Mouse (Mus musculus): Measurements from ENCODE around the gene Bmp2k. TPM values are rescaled to one million over a fixed set of nuclear protein-coding genes. Genes with fewer than 3 reads are reported as not detected.

Bmp2k gene
- total and polyA plus RNA-seq, 3 experiments, result 7.9 to 9.1 (median 8.9) TPM

GRCm38 (mm10) chr5:97083701-97084100 lies 86.2 kb downstream of the Bmp2k start:
- H3K27ac ChIP-seq (ENCODE audit: insufficient read depth, low read depth), result no peak overlapping the region
- no peak for DNase-seq (ENCODE audit: extremely low read depth)
- in situ Hi-C loops (cut with MboI; ENCODE audit: low pct_ligation_motif_present, low pct_unique_long_range_greater_than_20kb, low sequenced_read_pairs), result no loop called here
- H3K36me3 ChIP-seq (replicated peaks in 1 of 2; ENCODE audit: control insufficient read depth in 1 of 2, insufficient read depth in 1 of 2, low read length in 1 of 2), result peaks cover 62 to 80% of the 10 kb centered on the region in 2 experiments
- H3K4me2 ChIP-seq (ENCODE audit: insufficient read depth, low read depth, poor library complexity, severe bottlenecking), result no peak overlapping the region
- dilution Hi-C loops (cut with MboI; ENCODE audit: extremely low pct_ligation_motif_present, extremely low pct_unique_long_range_greater_than_20kb, low sequenced_read_pairs), result no loop called here
- H3K9me3 ChIP-seq (replicated peaks; ENCODE audit: low read length), result no peaks in the 10 kb centered on the region
- no peaks in the 10 kb centered on the region for H3K4me1 ChIP-seq (ENCODE audit: control insufficient read depth in 1 of 2, insufficient read depth in 2 of 2)
- no peaks in the 10 kb centered on the region for H3K27me3 ChIP-seq (replicated peaks)
- H3K79me2 ChIP-seq (replicated peaks; ENCODE audit: control insufficient read depth, extremely low read depth, insufficient read depth, poor library complexity, severe bottlenecking), result no peaks in the 10 kb centered on the region
- TF ChIP-seq POLR2AphosphoS2 (IDR thresholded peaks at IDR 0.05; ENCODE audit: low read depth, low read length), result no peak
- no peak for TF ChIP-seq MAFK (IDR thresholded peaks at IDR 0.05; ENCODE audit: insufficient replicate concordance, low read length)
- TF ChIP-seq USF1 (IDR thresholded peaks at IDR 0.05; ENCODE audit: low read depth, low read length), result no peak
- TF ChIP-seq CHD1 (IDR thresholded peaks at IDR 0.05; ENCODE audit: low read depth, low read length), result no peak
- TF ChIP-seq HCFC1 (IDR thresholded peaks at IDR 0.05; ENCODE audit: low read depth, low read length), result no peak
- no peak for TF ChIP-seq RCOR1 (conservative IDR thresholded peaks at IDR 0.05; ENCODE audit: low read depth, low read length)
- no peak for TF ChIP-seq GABPA (IDR thresholded peaks at IDR 0.05; ENCODE audit: insufficient replicate concordance, low read depth, low read length)
- no peak for TF ChIP-seq UBTF (IDR thresholded peaks at IDR 0.05; ENCODE audit: low read depth, low read length)
- TF ChIP-seq MYC (IDR thresholded peaks at IDR 0.05; ENCODE audit: low read depth, low read length), result no peak
- no peak for TF ChIP-seq SMC3 (IDR thresholded peaks at IDR 0.05; ENCODE audit: low read depth, low read length)
- no peak for TF ChIP-seq ZNF384 (IDR thresholded peaks at IDR 0.05; ENCODE audit: low read depth, low read length)
- no peak for TF ChIP-seq BHLHE40 (IDR thresholded peaks at IDR 0.05; ENCODE audit: low read depth, low read length)
- no peak for TF ChIP-seq SIN3A (IDR thresholded peaks at IDR 0.05; ENCODE audit: low read length)
- no peak for TF ChIP-seq ETS1 (conservative IDR thresholded peaks at IDR 0.05; ENCODE audit: low read depth, low read length)
- H3K9ac ChIP-seq (ENCODE audit: insufficient read depth, low read depth), result no peak overlapping the region
- H3K4me3 ChIP-seq (replicated peaks in 1 of 3; ENCODE audit: low read depth in 2 of 3, low read length in 2 of 3, poor library complexity in 1 of 3), result no peak overlapping the region

GRCm38 (mm10) chr5:97084541-97084940 lies 87.1 kb downstream of the Bmp2k start:
- in situ Hi-C loops (cut with MboI; ENCODE audit: low pct_ligation_motif_present, low pct_unique_long_range_greater_than_20kb, low sequenced_read_pairs), result no loop called here
- Histone ChIP-seq H3K4me1 (ENCODE audit: control insufficient read depth in 1 of 2, insufficient read depth in 2 of 2) (peaks cover 0 to 2% of the 10 kb centered on the region in 2 experiments; a peak in 1 of 4 replicates), H3K27me3 (replicated peaks) (no peaks in the 10 kb centered on the region), H3K9me3 (replicated peaks; ENCODE audit: low read length) (no peaks in the 10 kb centered on the region), H3K79me2 (replicated peaks; ENCODE audit: control insufficient read depth, extremely low read depth, insufficient read depth, poor library complexity, severe bottlenecking) (no peaks in the 10 kb centered on the region), H3K4me3 (replicated peaks in 1 of 3; ENCODE audit: low read depth in 2 of 3, low read length in 2 of 3, poor library complexity in 1 of 3) (no peak overlapping the region), H3K4me2 (ENCODE audit: insufficient read depth, low read depth, poor library complexity, severe bottlenecking) (no peak overlapping the region), H3K9ac (ENCODE audit: insufficient read depth, low read depth) (no peak overlapping the region), H3K27ac (ENCODE audit: insufficient read depth, low read depth) (no peak overlapping the region), H3K36me3 (replicated peaks in 1 of 2; ENCODE audit: control insufficient read depth in 1 of 2, insufficient read depth in 1 of 2, low read length in 1 of 2) (peaks cover 63 to 78% of the 10 kb centered on the region in 2 experiments)
- no peak for DNase-seq (ENCODE audit: extremely low read depth)
- TF ChIP-seq EP300 (IDR thresholded peaks at IDR 0.05; ENCODE audit: low read length), result no peak
- TF ChIP-seq JUN (IDR thresholded peaks at IDR 0.05; ENCODE audit: insufficient read depth, low read depth, low read length), result no peak
- TF ChIP-seq ZC3H11A (IDR thresholded peaks at IDR 0.05; ENCODE audit: low read depth, low read length), result no peak
- no peak for TF ChIP-seq UBTF (IDR thresholded peaks at IDR 0.05; ENCODE audit: low read depth, low read length)
- no peak for TF ChIP-seq NELFE (IDR thresholded peaks at IDR 0.05; ENCODE audit: low read depth, low read length)
- no peak for TF ChIP-seq POLR2A (IDR thresholded peaks at IDR 0.05; ENCODE audit: low read depth, low read length)
- TF ChIP-seq ZKSCAN1 (IDR thresholded peaks at IDR 0.05; ENCODE audit: borderline replicate concordance, low read depth, low read length), result no peak
- TF ChIP-seq MAZ (IDR thresholded peaks at IDR 0.05; ENCODE audit: low read depth, low read length), result no peak
- TF ChIP-seq USF1 (IDR thresholded peaks at IDR 0.05; ENCODE audit: low read depth, low read length), result no peak
- no peak for TF ChIP-seq MAFK (IDR thresholded peaks at IDR 0.05; ENCODE audit: insufficient replicate concordance, low read length)
- TF ChIP-seq CHD2 (IDR thresholded peaks at IDR 0.05; ENCODE audit: low read length), result no peak
- no peak for TF ChIP-seq RCOR1 (conservative IDR thresholded peaks at IDR 0.05; ENCODE audit: low read depth, low read length)
- dilution Hi-C loops (cut with MboI; ENCODE audit: extremely low pct_ligation_motif_present, extremely low pct_unique_long_range_greater_than_20kb, low sequenced_read_pairs), result no loop called here

Data from CH12.LX (cell line).